Mouse (Mus musculus) G1E (cell line): Measurements from ENCODE around the gene Taz.

Source experiments
- CTCF ChIP-seq: IDR thresholded peaks from 2 replicates; pipeline ENCODE4 v1.5.1; 2012; ENCODE audit warnings: low read depth, low read length, inconsistent platforms, mixed read lengths
- GATA1 ChIP-seq: IDR thresholded peaks from 2 replicates; pipeline ENCODE4 v1.6.1; 2012; ENCODE audit warnings: borderline replicate concordance, low read length, inconsistent platforms, mixed read lengths
- GATA2 ChIP-seq: IDR thresholded peaks from 2 replicates; pipeline ENCODE4 v1.6.1; 2012; ENCODE audit warnings: low read depth, low read length, inconsistent platforms, borderline replicate concordance
- POLR2AphosphoS5 ChIP-seq: IDR thresholded peaks from 2 replicates; pipeline ENCODE4 v1.6.1; 2012; ENCODE audit warnings: low read depth, low read length, inconsistent platforms; ENCODE audit not compliant: insufficient replicate concordance
- TAL1 ChIP-seq: conservative IDR thresholded peaks from 2 replicates; pipeline ENCODE4 v1.6.1; 2012; ENCODE audit warnings: low read depth, low read length, inconsistent platforms, mixed read lengths

DNA sequence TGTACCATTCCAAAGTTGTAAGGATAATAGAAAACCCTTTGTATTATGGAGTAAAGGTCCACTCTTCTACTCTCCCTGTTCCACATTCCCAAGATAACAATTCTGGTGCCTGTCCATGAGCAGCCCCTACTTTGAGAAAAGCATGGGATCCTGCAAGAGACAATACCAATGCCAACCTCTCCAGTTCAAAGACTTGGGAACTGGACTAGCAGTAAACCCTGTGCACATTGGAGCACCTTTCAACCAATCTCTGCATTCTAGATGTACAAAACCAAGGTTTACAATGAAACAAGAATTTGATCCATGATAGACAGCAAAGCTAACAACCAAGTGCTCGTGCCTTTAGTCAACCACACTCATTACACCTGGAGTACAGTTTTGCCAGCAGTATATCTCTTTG, 36.6 kb upstream of the Taz start:
- TF ChIP-seq CTCF = no peak
- TF ChIP-seq TAL1 = no peak
- TF ChIP-seq GATA1 = no peak
- TF ChIP-seq POLR2AphosphoS5 = no peak
- no peak for TF ChIP-seq GATA2
